Mouse (Mus musculus): Measurements from ENCODE around the gene Gtf2ird1.

GRCm38 (mm10) chr5:134419700-134420099 is 36.8 kb downstream of the Gtf2ird1 start:
- TF ChIP-seq CTCF (IDR thresholded peaks at IDR 0.05; ENCODE audit: low read depth, low read length) (no peak), POLR2A (IDR thresholded peaks at IDR 0.05; ENCODE audit: borderline replicate concordance, low read depth, low read length) (no peak)

Measured in bone marrow macrophage, adult 2 months (primary cell).